Mouse (Mus musculus): ENCODE measurements around the gene Bahcc1. TPM values are rescaled to one million over a fixed set of nuclear protein-coding genes. Genes with fewer than 3 reads are reported as not detected.

Gene Bahcc1
- polyA plus RNA-seq, 1 experiment from 2014 or later: 24.0 TPM

DNA sequence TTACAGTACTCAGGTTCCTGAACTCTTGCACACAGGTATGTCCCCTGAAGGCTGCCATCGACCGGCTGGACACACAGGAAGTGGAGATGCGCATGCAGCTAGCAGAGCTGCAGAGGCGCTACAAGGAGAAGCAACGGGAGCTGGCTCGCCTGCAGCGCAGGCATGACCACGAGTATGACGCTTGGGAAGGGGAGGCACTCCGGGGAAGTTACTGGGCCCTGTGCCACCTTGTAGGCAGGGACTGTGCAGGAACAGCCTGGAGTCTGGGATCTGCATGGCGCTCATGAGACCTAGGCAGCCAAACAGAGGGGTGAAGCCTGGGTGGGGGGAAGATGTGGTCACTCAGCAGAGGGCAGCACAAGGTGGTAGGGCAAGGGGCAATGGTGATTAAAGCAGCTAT lies 46.6 kb downstream of the Bahcc1 start:
- WGBS: 90% methylated on average over 11 of the region's 11 CpGs
- H3K36me3 ChIP-seq (replicated peaks): peaks cover 99% of the 10 kb centered on the region

DNA sequence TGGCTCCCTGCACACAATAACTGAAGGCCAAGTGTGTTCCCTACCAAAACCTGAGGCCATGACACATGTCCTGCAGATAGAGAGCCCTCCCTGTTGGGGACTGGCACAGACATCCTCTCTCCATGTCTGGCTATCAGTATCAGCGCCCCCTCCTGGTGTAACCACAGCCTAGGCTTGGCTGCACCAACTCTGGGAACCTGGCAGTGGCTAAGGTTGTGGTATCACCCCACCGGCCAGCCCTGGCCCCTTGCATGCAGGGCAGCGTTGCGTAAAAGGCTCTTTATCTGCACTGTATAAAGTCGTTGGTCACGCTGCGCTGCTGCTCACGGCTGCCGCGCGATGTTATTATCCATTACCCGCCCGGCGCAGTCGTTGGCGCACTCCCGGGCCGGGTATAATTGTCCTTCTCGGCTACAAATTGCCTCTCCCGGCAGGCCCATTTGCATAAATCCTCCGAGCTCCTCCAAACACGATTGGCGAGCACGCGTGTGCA lies 47.6 kb downstream of the Bahcc1 start:
- H3K9me3 ChIP-seq: no peaks in the 10 kb centered on the region
- H3K27ac ChIP-seq: peak overlapping the region; percentile 79
- no peak overlapping the region for H3K9ac ChIP-seq
- H3K4me3 ChIP-seq (replicated peaks): no peak overlapping the region
- H3K27me3 ChIP-seq: no peaks in the 10 kb centered on the region
- ATAC-seq (ENCODE audit: low FRiP score): peak; percentile 77
- WGBS: 29% methylated on average over 25 of the region's 25 CpGs
- H3K4me1 ChIP-seq: peaks cover 30% of the 10 kb centered on the region
- H3K36me3 ChIP-seq (replicated peaks): peaks cover 99% of the 10 kb centered on the region
- peak overlapping the region; percentile 23; the same call in 1 of the 2 replicates for H3K4me2 ChIP-seq

More for the DNA sequence above, 46.6 kb downstream of the Bahcc1 start:
- Histone ChIP-seq H3K4me1 (peaks cover 29% of the 10 kb centered on the region), H3K4me3 (replicated peaks) (no peak overlapping the region), H3K27me3 (no peaks in the 10 kb centered on the region), H3K4me2 (no peak overlapping the region), H3K9ac (peak overlapping the region; percentile 1; the same call in 1 of the 2 replicates), H3K9me3 (no peaks in the 10 kb centered on the region), H3K27ac (peak overlapping the region; percentile 79; the same call in 1 of the 2 replicates)
- no peak for ATAC-seq (ENCODE audit: low FRiP score)

DNA sequence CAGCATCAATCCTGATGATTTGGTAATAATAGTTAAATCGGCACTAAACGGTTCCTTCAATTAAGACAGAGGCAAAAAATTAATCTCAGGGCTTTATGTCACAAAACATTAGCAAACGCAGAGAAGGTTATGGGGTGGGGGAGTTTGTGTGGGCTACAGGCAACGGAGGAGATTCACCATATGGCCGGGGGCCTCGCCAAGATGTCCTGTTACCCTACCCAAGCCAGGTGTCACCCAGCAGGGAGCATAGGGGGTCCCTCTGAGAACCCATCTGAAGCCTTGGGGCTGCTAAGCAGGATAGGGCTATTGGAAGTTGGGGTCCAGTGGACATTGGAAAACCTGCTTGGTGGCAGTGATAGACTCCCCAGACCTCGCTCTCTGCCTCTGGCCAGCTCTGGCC lies 48.0 kb downstream of the Bahcc1 start:
- no peak overlapping the region for H3K4me3 ChIP-seq (replicated peaks)
- H3K36me3 ChIP-seq (replicated peaks): peaks cover 99% of the 10 kb centered on the region
- H3K27ac ChIP-seq: peak overlapping the region; percentile 79
- H3K9ac ChIP-seq: no peak overlapping the region
- H3K4me2 ChIP-seq: no peak overlapping the region
- no peaks in the 10 kb centered on the region for H3K27me3 ChIP-seq
- 57% methylated on average over 7 of the region's 7 CpGs for WGBS
- H3K9me3 ChIP-seq: no peaks in the 10 kb centered on the region
- peaks cover 30% of the 10 kb centered on the region for H3K4me1 ChIP-seq
- peak; percentile 37 for ATAC-seq (ENCODE audit: low FRiP score)

DNA sequence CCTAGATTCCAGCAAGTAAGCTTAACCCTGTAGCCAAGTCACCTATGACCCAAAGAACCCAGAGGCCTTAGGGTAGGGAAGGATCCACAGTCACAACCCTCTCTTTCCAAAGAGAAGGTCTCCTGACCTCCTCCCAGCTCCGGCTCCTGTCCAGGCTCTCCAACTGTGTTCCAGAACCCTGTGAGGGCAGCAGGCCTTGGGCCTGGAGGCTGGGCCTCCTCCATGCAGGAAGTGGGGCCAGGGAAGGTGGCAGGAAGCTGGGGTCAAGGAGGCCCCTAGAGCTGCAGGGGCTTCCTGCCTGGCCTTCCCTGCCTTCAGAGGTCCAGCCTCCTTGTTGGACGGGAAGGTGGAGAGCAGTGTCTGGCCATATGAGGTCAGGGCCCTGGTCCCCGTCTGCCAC lies 48.5 kb downstream of the Bahcc1 start:
- no peak for ATAC-seq (ENCODE audit: low FRiP score)
- 84% methylated on average over 3 of the region's 3 CpGs for WGBS
- H3K4me1 ChIP-seq: peaks cover 30% of the 10 kb centered on the region
- H3K4me2 ChIP-seq: no peak overlapping the region
- no peak overlapping the region for H3K9ac ChIP-seq
- H3K27ac ChIP-seq: peak overlapping the region; percentile 79
- no peaks in the 10 kb centered on the region for H3K9me3 ChIP-seq
- H3K27me3 ChIP-seq: no peaks in the 10 kb centered on the region
- H3K36me3 ChIP-seq (replicated peaks): peaks cover 99% of the 10 kb centered on the region
- H3K4me3 ChIP-seq (replicated peaks): no peak overlapping the region

DNA sequence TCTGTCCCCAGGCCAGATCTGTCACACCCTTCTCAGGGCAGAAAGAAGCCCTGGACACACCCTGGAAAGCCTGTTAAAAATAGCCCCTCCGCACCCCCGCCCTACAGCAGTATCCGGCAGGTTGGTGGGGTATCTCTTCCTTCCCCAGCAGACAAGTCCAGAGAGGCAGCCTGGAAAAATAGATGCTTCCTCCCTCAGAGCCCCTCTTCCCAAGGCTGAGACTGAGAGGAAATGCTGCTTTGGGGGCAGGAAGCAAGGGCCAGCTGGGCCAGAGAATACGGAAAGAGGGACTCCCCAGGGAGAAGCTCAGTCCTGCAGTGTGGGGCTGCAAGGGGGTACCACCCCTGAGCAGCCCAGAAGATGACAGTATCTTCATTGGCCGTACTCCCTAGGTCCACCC lies 50.8 kb downstream of the Bahcc1 start:
- Histone ChIP-seq H3K9ac (no peak overlapping the region), H3K9me3 (no peaks in the 10 kb centered on the region), H3K4me3 (replicated peaks) (no peak overlapping the region), H3K36me3 (replicated peaks) (peaks cover 99% of the 10 kb centered on the region), H3K27ac (no peak overlapping the region), H3K27me3 (no peaks in the 10 kb centered on the region), H3K4me2 (no peak overlapping the region), H3K4me1 (peaks cover 30% of the 10 kb centered on the region)
- 96% methylated on average over 5 of the region's 5 CpGs for WGBS
- no peak for ATAC-seq (ENCODE audit: low FRiP score)

DNA sequence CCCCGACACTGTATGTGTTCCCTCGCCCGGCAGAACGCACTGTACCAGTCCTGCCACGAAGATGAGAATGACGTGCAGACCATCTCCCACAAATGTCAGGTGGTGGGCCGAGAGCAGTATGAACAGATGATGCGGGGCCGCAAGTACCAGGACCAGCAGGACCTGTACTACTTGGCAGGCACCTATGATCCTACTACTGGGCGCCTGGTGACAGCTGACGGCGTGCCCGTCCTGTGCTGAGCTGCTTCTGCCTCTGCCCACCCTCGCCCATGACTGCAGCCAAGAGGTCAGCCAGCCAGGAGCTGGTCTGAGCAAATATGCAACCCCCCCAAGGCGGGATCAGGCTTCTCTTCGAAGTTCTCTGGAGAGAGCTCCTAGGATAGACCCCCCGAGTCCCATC lies 56.9 kb downstream of the Bahcc1 start:
- ATAC-seq (ENCODE audit: low FRiP score): no peak
- WGBS: 96% methylated on average over 17 of the region's 17 CpGs
- H3K27ac ChIP-seq: no peak overlapping the region

DNA sequence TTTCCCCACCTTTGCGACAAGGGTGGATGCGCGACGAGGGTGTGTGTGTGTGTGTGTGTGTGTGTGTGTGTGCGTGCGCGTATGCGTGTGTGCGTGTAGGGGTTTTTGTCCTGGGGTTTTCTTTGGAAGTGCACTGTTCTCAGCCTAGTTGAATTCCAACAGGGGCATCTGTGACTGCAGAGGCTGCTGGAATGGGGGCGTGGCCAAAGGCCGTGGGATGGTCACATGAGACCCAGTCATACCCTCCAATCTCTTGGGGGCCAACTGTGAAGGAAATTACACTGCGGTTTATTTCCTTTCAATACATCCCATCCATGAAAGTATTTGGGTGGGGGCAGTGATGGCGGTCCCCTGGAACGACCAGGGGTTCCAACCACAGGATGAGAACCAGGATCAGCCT lies 57.5 kb downstream of the Bahcc1 start:
- peaks cover 59% of the 10 kb centered on the region for H3K36me3 ChIP-seq (replicated peaks)
- no peak for ATAC-seq (ENCODE audit: low FRiP score)
- H3K27ac ChIP-seq: no peak overlapping the region
- H3K9ac ChIP-seq: no peak overlapping the region
- no peak overlapping the region for H3K4me2 ChIP-seq
- peaks cover 26% of the 10 kb centered on the region for H3K4me1 ChIP-seq
- no peak overlapping the region for H3K4me3 ChIP-seq (replicated peaks)
- WGBS: 94% methylated on average over 14 of the region's 14 CpGs
- no peaks in the 10 kb centered on the region for H3K9me3 ChIP-seq
- H3K27me3 ChIP-seq: no peaks in the 10 kb centered on the region

More for the DNA sequence above, 56.9 kb downstream of the Bahcc1 start:
- peaks cover 65% of the 10 kb centered on the region for H3K36me3 ChIP-seq (replicated peaks)
- peaks cover 20% of the 10 kb centered on the region for H3K4me1 ChIP-seq
- no peak overlapping the region for H3K9ac ChIP-seq
- no peak overlapping the region for H3K4me3 ChIP-seq (replicated peaks)
- H3K9me3 ChIP-seq: no peaks in the 10 kb centered on the region
- no peak overlapping the region for H3K4me2 ChIP-seq
- no peaks in the 10 kb centered on the region for H3K27me3 ChIP-seq

DNA sequence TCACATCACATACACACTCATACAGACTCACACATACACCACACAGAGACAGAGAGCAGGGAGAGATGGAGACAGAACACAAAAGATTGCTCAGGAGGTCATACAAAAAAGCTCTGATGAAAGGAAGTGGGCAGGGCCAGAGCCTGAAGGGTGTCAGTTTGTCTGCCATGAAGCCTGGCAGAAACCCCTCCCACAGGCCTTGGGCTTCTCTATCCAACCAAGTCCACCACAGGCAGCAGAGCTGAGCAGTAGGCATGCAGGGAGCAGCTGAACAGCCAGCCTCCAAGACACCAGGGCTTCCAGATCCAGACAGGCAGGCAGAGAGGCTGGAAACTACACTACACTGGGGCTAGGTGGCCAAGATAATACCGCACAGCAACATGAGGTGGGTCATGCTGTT lies 61.0 kb downstream of the Bahcc1 start:
- Histone ChIP-seq H3K4me1 (peaks cover 46% of the 10 kb centered on the region), H3K36me3 (replicated peaks) (peaks cover 25% of the 10 kb centered on the region), H3K9me3 (no peaks in the 10 kb centered on the region), H3K4me3 (replicated peaks) (no peak overlapping the region), H3K9ac (no peak overlapping the region), H3K27me3 (no peaks in the 10 kb centered on the region), H3K27ac (peak overlapping the region; percentile 80), H3K4me2 (no peak overlapping the region)
- peak; percentile 54; the same call in 1 of the 2 replicates for ATAC-seq (ENCODE audit: low FRiP score)
- WGBS: 58% methylated on average over 1 of the region's 1 CpGs

DNA sequence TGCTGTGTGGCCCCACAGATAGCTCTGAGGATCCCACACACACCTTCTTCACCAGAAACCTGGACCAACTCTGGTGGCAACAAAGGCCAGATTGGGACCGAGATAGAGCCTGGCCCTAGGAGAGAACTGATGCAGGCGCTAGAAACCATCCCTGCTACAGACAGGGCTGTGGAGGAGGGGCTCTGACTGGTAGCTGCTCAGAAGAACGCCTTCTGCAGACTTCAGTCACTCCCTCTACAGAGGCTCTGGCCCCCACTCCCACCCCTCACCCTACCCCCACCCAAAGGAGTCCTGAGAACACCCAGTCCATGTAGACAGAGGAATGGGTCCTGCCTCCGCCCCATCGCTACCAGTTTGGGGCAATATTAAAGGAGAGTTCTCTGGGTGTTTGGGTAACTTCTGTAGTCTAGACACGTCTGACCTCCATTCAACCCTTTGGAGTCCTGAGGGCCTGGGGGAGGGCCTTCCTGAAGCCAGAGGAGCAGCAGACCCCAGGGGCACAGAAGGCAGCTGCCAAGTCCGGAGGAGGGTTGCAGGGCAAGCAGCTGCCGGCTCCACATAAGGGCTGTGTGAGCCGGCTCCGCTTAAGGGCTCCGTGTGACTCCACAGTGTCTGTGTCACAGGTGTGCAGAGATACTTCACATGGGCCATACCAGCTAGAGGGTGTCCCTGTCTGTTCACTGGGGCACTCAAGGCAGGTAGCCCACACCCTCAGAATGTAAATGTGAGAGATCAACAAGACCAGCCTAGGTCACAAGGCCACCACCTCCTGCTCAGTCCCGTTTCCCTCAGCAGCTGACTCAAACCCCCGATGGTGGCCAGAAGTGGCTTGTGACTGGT lies 63.8 kb downstream of the Bahcc1 start:
- Histone ChIP-seq H3K36me3 (replicated peaks) (no peaks in the 10 kb centered on the region; the same call in 1 of the 2 replicates), H3K4me3 (replicated peaks) (no peak overlapping the region), H3K4me1 (peaks cover 46% of the 10 kb centered on the region), H3K27me3 (no peaks in the 10 kb centered on the region), H3K9me3 (no peaks in the 10 kb centered on the region), H3K4me2 (no peak overlapping the region), H3K9ac (no peak overlapping the region), H3K27ac (peak overlapping the region; percentile 46; the same call in 1 of the 2 replicates)
- WGBS: 51% methylated on average over 13 of the region's 13 CpGs
- ATAC-seq (ENCODE audit: low FRiP score): no peak

DNA sequence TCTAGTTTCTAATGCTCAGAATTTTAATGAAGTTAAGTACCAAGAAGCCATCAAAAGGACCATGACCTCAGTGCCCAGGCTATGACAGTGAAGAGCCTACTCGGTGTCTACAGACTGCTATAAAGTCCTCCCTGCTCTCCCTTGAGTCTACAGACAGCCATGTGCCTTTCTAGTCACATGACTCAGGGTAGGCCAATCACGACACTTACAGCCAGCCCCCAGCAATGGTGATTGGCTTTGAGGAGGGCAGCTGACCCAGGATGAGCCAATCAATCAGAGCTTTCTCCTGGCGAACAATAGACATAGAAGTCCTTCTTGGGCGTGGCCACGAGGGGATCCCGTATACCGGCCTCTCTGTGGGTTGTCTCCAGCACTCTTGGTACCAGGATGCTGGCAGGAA lies 65.0 kb downstream of the Bahcc1 start:
- Histone ChIP-seq H3K4me1 (peaks cover 49% of the 10 kb centered on the region), H3K36me3 (replicated peaks) (no peaks in the 10 kb centered on the region; the same call in 1 of the 2 replicates), H3K9ac (no peak overlapping the region), H3K4me3 (replicated peaks) (no peak overlapping the region), H3K27ac (no peak overlapping the region), H3K9me3 (no peaks in the 10 kb centered on the region), H3K27me3 (no peaks in the 10 kb centered on the region), H3K4me2 (no peak overlapping the region)
- no peak for ATAC-seq (ENCODE audit: low FRiP score)
- 76% methylated on average over 7 of the region's 7 CpGs for WGBS

DNA sequence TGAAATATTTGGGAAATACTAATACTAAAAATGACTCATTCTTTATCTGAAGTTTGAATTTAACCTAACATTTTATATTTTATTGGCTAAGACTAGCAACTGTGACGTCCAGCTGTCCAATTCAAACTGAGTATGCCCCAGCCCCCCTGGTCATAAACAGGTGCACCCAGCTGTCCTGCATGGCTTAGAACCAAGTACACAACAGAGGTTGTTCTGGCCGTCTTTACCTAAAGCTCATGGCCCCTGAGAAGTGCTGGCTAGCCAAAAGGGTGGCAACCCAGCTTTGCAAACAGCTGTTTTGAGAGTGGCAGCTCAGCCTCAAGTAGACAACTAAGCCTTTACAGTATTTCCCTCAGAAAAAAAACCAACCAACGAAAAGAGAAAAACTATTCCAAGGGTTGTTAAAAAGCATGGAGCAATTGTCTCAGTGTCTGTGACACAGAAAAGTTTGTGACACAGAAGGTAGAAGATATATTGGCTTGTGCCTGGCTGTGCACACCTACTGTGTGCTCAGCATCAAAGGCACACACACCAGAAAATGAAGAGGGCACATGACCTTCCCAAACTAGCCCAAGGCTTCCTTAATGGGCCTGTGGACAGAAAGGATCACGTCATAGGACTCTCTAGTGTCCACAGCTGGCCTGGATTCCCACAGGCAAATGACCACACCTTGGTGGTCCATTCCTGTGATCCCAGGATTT lies 65.8 kb downstream of the Bahcc1 start:
- no peak for ATAC-seq (ENCODE audit: low FRiP score)
- Histone ChIP-seq H3K36me3 (replicated peaks) (no peaks in the 10 kb centered on the region), H3K4me3 (replicated peaks) (no peak overlapping the region), H3K27ac (no peak overlapping the region), H3K27me3 (no peaks in the 10 kb centered on the region; the same call in 1 of the 2 replicates), H3K9ac (no peak overlapping the region), H3K9me3 (no peaks in the 10 kb centered on the region), H3K4me2 (no peak overlapping the region), H3K4me1 (peaks cover 43% of the 10 kb centered on the region)
- WGBS: 84% methylated on average over 4 of the region's 4 CpGs

DNA sequence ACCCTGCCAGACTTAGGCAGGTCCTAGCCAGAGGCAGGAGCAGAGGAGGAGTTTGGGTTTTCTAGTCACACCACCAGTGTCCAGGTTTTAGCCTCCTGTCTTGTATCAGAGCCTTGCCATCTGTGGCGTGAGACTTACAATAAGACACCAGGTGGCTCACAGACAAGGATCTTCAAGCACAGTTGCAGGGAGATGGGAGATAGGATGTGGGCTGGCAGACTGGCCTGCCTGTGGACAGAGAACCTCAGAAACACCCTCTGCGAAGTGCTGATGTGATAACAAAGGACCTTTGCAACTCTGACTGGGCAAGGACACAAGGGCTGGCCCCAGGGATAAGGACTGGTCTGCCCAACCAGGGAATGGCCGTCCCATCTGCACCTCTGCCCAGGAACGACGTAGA lies 66.7 kb downstream of the Bahcc1 start:
- no peak for ATAC-seq (ENCODE audit: low FRiP score)
- Histone ChIP-seq H3K27me3 (no peaks in the 10 kb centered on the region; the same call in 1 of the 2 replicates), H3K9me3 (no peaks in the 10 kb centered on the region), H3K36me3 (replicated peaks) (no peaks in the 10 kb centered on the region), H3K27ac (peak overlapping the region; percentile 27; the same call in 1 of the 2 replicates), H3K4me2 (no peak overlapping the region), H3K4me1 (peaks cover 43% of the 10 kb centered on the region), H3K9ac (no peak overlapping the region), H3K4me3 (replicated peaks) (no peak overlapping the region)
- 63% methylated on average over 5 of the region's 5 CpGs for WGBS

Data from forebrain, embryonic 12.5 days (tissue).